Mouse (Mus musculus) hindbrain, embryonic 11.5 days (tissue): Measurements from ENCODE around the gene Ackr1. TPM values are rescaled to one million over a fixed set of nuclear protein-coding genes. Genes with fewer than 3 reads are reported as not detected.

Experiments used
- polyA plus RNA-seq: library from polyadenylated mRNA; unstranded; fragments of >200 nt; fragmentation: Nextera tagmentation; extraction: Ambion mirVana; gene quantifications from 2 replicates; pipeline ENCODE4 v1.2.1, GENCODE M21; 2014

The Ackr1 gene
- polyA plus RNA-seq, 1 experiment from 2014 or later = 6.4 TPM

Other genes with a start within 250 kb of the Ackr1 start
- gene Olfr1408, start 196.4 kb downstream of the Ackr1 start, polyA plus RNA-seq = not detected in 2 replicates
- not detected in 2 replicates for gene Olfr1406, start 143.1 kb downstream of the Ackr1 start, polyA plus RNA-seq
- not detected in 2 replicates for gene Olfr218, start 135.9 kb downstream of the Ackr1 start, polyA plus RNA-seq
- gene Olfr1404, start 121.4 kb downstream of the Ackr1 start, polyA plus RNA-seq = not detected in 2 replicates
- gene Fcer1a, start 106.5 kb downstream of the Ackr1 start, polyA plus RNA-seq = not detected in 2 replicates
- not detected in 2 replicates for gene Olfr418, start 67.7 kb downstream of the Ackr1 start, polyA plus RNA-seq
- not detected in 2 replicates for gene Mptx2, start 56.0 kb downstream of the Ackr1 start, polyA plus RNA-seq
- 3.0 and 4.1 TPM in 2 replicates for gene Aim2, start 17.1 kb upstream of the Ackr1 start, polyA plus RNA-seq
- 29.8 and 30.7 TPM in 2 replicates for gene Cadm3, start 33.9 kb upstream of the Ackr1 start, polyA plus RNA-seq
- 0.04 TPM in 1 of 2 replicates, not detected in the other for gene Ifi206, start 157.3 kb upstream of the Ackr1 start, polyA plus RNA-seq
- gene Ifi214, start 202.2 kb upstream of the Ackr1 start, polyA plus RNA-seq = not detected in 2 replicates